Mouse (Mus musculus) bone marrow, adult 2 months (tissue): Measurements from ENCODE around the gene Triml1.

Experiments used
- CTCF ChIP-seq: fragments of 200-500 bp; IDR thresholded peaks from 2 replicates; pipeline ENCODE4 v1.5.1; 2011; ENCODE audit warnings: low read length, control low read depth; ENCODE audit not compliant: control insufficient read depth, insufficient read depth
- POLR2A ChIP-seq: fragments of 200-500 bp; IDR thresholded peaks from 2 replicates; pipeline ENCODE4 v1.6.1; 2011; ENCODE audit warnings: low read depth, mild to moderate bottlenecking, control low read depth, low read length, borderline replicate concordance; ENCODE audit not compliant: control insufficient read depth

- TF ChIP-seq CTCF (no peak), POLR2A (no peak)
Measured at GRCm38 (mm10) chr8:43149307-43149706, 8.0 kb upstream of the Triml1 start.
